Mouse (Mus musculus) G1E (cell line): ENCODE measurements around the gene F5. TPM values are rescaled to one million over a fixed set of nuclear protein-coding genes. Genes with fewer than 3 reads are reported as not detected.

Experiments used
- ATAC-seq: 2 replicates; pipeline ENCODE4 v1.8.0; 2016; ENCODE audit warnings: mild to moderate bottlenecking; ENCODE audit not compliant: insufficient number of reproducible peaks, poor library complexity, low FRiP score, severe bottlenecking; ENCODE audit errors: extremely low read depth
- DNase-seq: peaks from one replicate; pipeline ENCODE4 v3.0.0; 2012; ENCODE audit warnings: low spot score
- H3K27me3 ChIP-seq: 2 replicates; pipeline ENCODE4 v1.6.1; 2012; ENCODE audit warnings: mild to moderate bottlenecking, low read length, inconsistent platforms; ENCODE audit not compliant: insufficient read depth
- H3K36me3 ChIP-seq: replicated peaks from 2 replicates; pipeline ENCODE3; 2012; ENCODE audit warnings: mild to moderate bottlenecking, inconsistent platforms
- H3K4me1 ChIP-seq: 2 replicates; pipeline ENCODE4 v1.6.1; 2012; ENCODE audit warnings: low read depth, low read length, inconsistent platforms, mixed read lengths; ENCODE audit not compliant: insufficient read depth
- H3K4me3 ChIP-seq: 2 replicates; pipeline ENCODE4 v1.5.1; 2012; ENCODE audit warnings: low read depth, mild to moderate bottlenecking, inconsistent platforms, low read length, moderate library complexity, mixed read lengths
- H3K9me3 ChIP-seq: replicated peaks from 2 replicates; pipeline ENCODE4 v1.6.1; 2012; ENCODE audit warnings: inconsistent platforms
- CTCF ChIP-seq: IDR thresholded peaks from 2 replicates; pipeline ENCODE4 v1.5.1; 2012; ENCODE audit warnings: low read depth, low read length, inconsistent platforms, mixed read lengths
- GATA1 ChIP-seq: IDR thresholded peaks from 2 replicates; pipeline ENCODE4 v1.6.1; 2012; ENCODE audit warnings: borderline replicate concordance, low read length, inconsistent platforms, mixed read lengths
- GATA2 ChIP-seq: IDR thresholded peaks from 2 replicates; pipeline ENCODE4 v1.6.1; 2012; ENCODE audit warnings: low read depth, low read length, inconsistent platforms, borderline replicate concordance
- POLR2AphosphoS5 ChIP-seq: IDR thresholded peaks from 2 replicates; pipeline ENCODE4 v1.6.1; 2012; ENCODE audit warnings: low read depth, low read length, inconsistent platforms; ENCODE audit not compliant: insufficient replicate concordance
- TAL1 ChIP-seq: conservative IDR thresholded peaks from 2 replicates; pipeline ENCODE4 v1.6.1; 2012; ENCODE audit warnings: low read depth, low read length, inconsistent platforms, mixed read lengths
- polyA plus RNA-seq: library from polyadenylated mRNA; stranded (reverse); fragments of >175 nt; gene quantifications from 2 replicates; pipeline ENCODE4 v1.2.3, GENCODE M21; 2012
- total RNA-seq, 2 experiments: library from RNA; stranded (forward) in 1 of 2; stranded (reverse) in 1 of 2; fragments of 200-1000 nt in 1 of 2; fragments of >200 nt in 1 of 2; fragmentation: Nextera tagmentation in 1 of 2; gene quantifications; 2 replicates each; pipeline ENCODE4 v1.2.3; 2014 to 2017

Gene F5
- total and polyA plus RNA-seq, 3 experiments, result 0.01 to 0.05 TPM; not detected in 1

DNA sequence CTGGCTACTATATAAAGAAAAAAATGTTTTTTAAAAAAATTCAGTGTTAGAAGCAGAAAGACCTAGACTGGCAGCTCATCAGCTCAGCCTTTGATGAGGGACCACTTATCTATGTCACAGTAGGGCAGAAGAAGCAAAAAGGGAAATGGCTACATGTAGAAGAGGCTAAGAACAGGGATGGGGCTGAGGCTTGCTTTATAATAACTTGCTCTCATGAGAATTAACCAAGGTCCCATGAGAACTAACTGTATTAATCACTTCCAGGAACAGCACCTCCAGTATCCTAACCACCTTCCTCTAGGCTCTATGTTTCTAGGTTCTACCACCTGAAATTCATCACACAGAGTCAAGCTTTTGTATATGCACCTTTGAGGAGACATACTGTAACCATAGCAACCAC is 25.2 kb downstream of the F5 start:
- Histone ChIP-seq H3K27me3 (no peaks in the 10 kb centered on the region), H3K36me3 (no peaks in the 10 kb centered on the region), H3K9me3 (no peaks in the 10 kb centered on the region), H3K4me1 (no peaks in the 10 kb centered on the region), H3K4me3 (no peak overlapping the region)
- TF ChIP-seq GATA1 (no peak), GATA2 (no peak), CTCF (no peak), TAL1 (no peak), POLR2AphosphoS5 (no peak)
- ATAC-seq, result no peak
- no peak for DNase-seq

DNA sequence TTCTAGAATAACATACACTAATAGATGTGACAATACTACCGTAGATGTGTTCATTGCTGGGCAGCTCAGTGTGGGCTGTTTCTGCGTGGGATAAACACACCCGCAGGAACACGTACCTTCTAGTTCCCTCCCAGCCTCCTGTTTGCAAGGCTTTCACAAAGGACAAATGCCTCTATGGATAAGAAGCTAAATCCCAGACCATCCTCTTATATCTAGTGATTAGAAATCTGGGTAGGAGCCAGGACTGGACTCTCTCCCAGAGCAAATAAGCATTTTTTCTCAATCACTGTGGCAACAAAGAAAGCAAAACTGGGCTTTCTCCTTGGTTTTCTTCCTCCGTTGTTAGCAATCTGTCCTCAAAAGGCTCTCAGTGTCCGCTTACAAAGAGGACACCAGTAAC is 26.8 kb downstream of the F5 start:
- Histone ChIP-seq H3K4me1 (no peaks in the 10 kb centered on the region), H3K4me3 (no peak overlapping the region), H3K27me3 (no peaks in the 10 kb centered on the region), H3K36me3 (no peaks in the 10 kb centered on the region), H3K9me3 (no peaks in the 10 kb centered on the region)
- ATAC-seq (no peak), DNase-seq (no peak)
- TF ChIP-seq GATA2 (no peak), POLR2AphosphoS5 (no peak), CTCF (no peak), TAL1 (no peak)

DNA sequence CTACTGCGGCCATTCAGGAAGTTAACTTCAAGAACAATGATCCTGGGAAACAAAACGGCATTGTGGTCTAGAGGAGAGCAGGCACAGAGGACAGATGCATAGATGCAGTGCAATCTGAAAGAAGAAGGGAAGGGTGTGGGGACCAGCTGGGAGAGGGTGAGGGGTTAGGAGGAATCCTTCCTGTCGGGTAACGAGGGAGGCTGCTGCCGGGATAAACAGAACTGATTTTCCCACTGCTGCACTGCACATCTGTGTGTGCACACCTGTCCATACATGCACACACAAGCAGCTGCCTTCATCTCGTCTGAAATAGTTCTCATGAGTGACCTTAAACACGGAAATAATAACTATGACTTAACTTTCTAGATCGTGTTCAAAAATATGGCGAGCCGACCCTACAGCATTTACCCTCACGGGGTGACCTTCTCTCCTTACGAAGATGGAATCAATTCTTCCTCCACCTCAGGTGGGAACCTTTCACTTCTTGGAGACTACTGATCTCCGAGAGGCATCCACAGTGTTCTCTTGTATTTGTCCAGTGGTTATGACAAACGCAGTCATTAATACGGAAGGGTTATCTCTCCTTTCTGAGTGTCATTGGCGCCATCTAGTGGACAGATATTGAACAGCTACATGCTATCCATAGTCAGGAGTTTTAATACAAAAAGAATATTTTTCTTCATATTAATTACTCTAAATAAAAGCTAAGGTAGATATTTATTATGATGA is 32.7 kb downstream of the F5 start:
- DNase-seq, result peak; percentile 8

DNA sequence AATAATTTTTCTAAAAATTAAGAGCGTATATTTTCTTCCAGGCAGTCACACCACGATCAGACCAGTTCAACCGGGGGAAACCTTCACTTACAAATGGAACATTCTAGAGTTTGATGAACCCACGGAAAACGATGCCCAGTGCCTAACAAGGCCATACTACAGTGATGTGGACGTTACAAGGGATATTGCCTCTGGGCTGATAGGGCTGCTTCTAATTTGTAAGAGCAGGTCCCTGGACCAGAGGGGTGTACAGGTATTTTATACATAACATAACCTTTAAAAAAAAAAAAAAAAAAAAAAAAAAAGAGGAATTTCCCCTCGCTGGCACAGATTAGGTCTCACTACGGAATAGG is 33.2 kb downstream of the F5 start:
- H3K4me3 ChIP-seq, result no peak overlapping the region
- no peaks in the 10 kb centered on the region for H3K27me3 ChIP-seq
- no peak for DNase-seq
- no peaks in the 10 kb centered on the region for H3K4me1 ChIP-seq
- TF ChIP-seq GATA2 (no peak), POLR2AphosphoS5 (no peak), TAL1 (no peak), GATA1 (no peak)
- H3K36me3 ChIP-seq, result no peaks in the 10 kb centered on the region
- no peaks in the 10 kb centered on the region for H3K9me3 ChIP-seq
- no peak for ATAC-seq

More for the DNA sequence above, 32.7 kb downstream of the F5 start:
- ATAC-seq, result peak; percentile 49; the same call in 1 of the 2 replicates
- Histone ChIP-seq H3K9me3 (no peaks in the 10 kb centered on the region), H3K36me3 (no peaks in the 10 kb centered on the region), H3K4me1 (no peaks in the 10 kb centered on the region), H3K27me3 (no peaks in the 10 kb centered on the region), H3K4me3 (no peak overlapping the region)
- TF ChIP-seq GATA1, result no peak
- TF ChIP-seq CTCF, result no peak
- no peak for TF ChIP-seq TAL1
- TF ChIP-seq POLR2AphosphoS5, result no peak
- no peak for TF ChIP-seq GATA2

DNA sequence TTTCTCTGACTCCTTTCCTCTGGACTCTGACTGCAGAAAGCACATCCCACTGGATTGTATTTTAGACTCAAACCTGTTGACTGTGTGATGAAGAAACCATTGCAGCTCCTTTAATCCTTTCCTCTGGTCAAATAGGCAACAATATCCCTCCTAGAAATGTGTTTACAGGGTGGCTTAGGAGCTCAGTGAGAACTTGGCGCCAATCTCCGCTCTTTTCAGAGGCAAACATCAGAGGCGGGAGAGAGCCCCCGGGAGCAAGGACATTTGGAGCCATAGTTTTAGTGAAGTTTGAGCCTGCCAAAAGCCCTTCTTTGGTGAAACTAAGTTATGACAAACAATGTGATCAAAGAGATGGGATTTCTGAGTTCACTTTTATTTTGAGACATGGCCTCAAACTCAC is 33.7 kb downstream of the F5 start:
- no peaks in the 10 kb centered on the region for H3K27me3 ChIP-seq
- H3K4me1 ChIP-seq, result no peaks in the 10 kb centered on the region
- no peak for ATAC-seq
- no peak for TF ChIP-seq GATA1
- TF ChIP-seq POLR2AphosphoS5, result no peak
- no peak for TF ChIP-seq GATA2
- H3K4me3 ChIP-seq, result no peak overlapping the region
- H3K36me3 ChIP-seq, result no peaks in the 10 kb centered on the region
- DNase-seq, result no peak
- no peaks in the 10 kb centered on the region for H3K9me3 ChIP-seq

DNA sequence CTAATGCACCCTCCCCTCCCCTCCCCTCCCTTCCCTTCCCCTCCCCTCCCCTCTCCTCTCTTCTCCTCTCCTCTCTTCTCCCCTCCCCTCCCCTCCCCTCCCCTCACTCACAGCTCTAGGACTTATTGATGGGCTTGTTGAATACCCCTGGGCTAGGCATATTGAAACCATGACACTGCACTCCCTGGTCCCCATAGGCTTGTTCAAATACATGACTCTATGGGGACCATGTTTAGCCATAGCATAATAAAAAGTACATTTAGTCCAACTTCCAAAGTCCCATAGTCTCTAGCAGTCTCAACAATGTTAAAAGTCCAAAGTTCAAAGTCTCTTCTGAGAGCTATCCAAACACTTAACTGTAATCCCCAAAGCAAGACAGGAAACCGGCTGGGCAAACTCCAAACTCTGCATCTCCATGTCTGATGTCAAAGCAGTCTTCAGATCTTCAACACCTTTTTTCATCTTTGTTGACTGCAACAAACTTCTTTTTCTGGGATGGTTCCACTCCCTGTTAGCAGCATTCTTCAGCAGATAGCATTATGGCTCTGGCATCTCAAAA is 35.4 kb downstream of the F5 start:
- H3K9me3 ChIP-seq, result no peaks in the 10 kb centered on the region
- TF ChIP-seq GATA1 (no peak), TAL1 (no peak), POLR2AphosphoS5 (no peak), CTCF (no peak), GATA2 (no peak)
- H3K4me1 ChIP-seq, result no peaks in the 10 kb centered on the region
- no peaks in the 10 kb centered on the region for H3K27me3 ChIP-seq
- no peaks in the 10 kb centered on the region for H3K36me3 ChIP-seq
- DNase-seq, result no peak
- no peak for ATAC-seq
- no peak overlapping the region for H3K4me3 ChIP-seq

DNA sequence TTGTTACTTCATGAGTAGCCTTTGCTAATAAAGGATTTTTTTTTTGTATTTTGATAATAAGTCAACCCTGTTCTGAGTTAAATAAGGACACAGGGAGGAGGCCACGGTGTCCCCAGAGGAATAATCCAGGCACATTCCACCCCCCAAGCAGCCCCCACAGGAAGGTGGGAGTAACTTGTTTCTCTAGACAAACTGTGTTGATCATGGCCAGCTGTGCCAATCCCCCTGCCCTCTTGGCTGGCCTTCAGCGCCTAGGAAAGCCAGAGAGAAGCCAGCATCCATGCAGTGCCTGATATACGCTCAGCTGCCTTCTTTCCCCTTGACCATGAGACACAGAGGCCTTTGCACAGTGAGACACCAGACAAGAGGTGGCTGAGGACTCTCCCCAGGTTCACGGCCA is 47.9 kb downstream of the F5 start:
- Histone ChIP-seq H3K4me3 (no peak overlapping the region), H3K27me3 (0 out of 2 replicates have a peak, but pooled peaks cover under 1% of the 10 kb centered on the region), H3K9me3 (no peaks in the 10 kb centered on the region), H3K36me3 (no peaks in the 10 kb centered on the region), H3K4me1 (no peaks in the 10 kb centered on the region)
- DNase-seq (no peak), ATAC-seq (no peak)
- TF ChIP-seq GATA1 (no peak), POLR2AphosphoS5 (no peak), CTCF (no peak), GATA2 (no peak), TAL1 (no peak)
